Mouse (Mus musculus): Measurements from ENCODE around the gene Top1. TPM values are rescaled to one million over a fixed set of nuclear protein-coding genes. Genes with fewer than 3 reads are reported as not detected.
A peak's percentile ranks its signal among the peaks of the same experiment; 100 is the strongest.

Top1 gene
- polyA plus RNA-seq, 1 experiment from 2014 or later = 29.7 TPM

- ATAC-seq (ENCODE audit: low FRiP score, low TSS enrichment) (no peak), DNase-seq (ENCODE audit: low spot score) (no peak)
- no peaks in the 10 kb centered on the region for H3K9me3 ChIP-seq (ENCODE audit: control insufficient read depth, low read length)
- WGBS = 89% methylated on average over 5 of the region's 5 CpGs
- TF ChIP-seq CTCF (IDR thresholded peaks at IDR 0.05; ENCODE audit: low read depth) = no peak
- TF ChIP-seq EP300 (optimal IDR thresholded peaks at IDR 0.05) = no peak
- peaks cover 18% of the 10 kb centered on the region for H3K36me3 ChIP-seq (ENCODE audit: control insufficient read depth, insufficient read depth, low read length)
- H3K4me3 ChIP-seq (ENCODE audit: low read depth, low read length) = no peak overlapping the region
- no peak overlapping the region for H3K4me2 ChIP-seq (replicated peaks; ENCODE audit: low read depth)
- no peak overlapping the region for H3K27ac ChIP-seq (replicated peaks)
- H3K27me3 ChIP-seq (ENCODE audit: control insufficient read depth, insufficient read depth, low read length) = no peaks in the 10 kb centered on the region
- H3K9ac ChIP-seq (ENCODE audit: low read length) = no peak overlapping the region
- no peaks in the 10 kb centered on the region for H3K4me1 ChIP-seq (replicated peaks; ENCODE audit: control insufficient read depth, insufficient read depth)
Measured at GRCm38 (mm10) chr2:160724536-160724935, 78.8 kb downstream of the Top1 start.

GRCm38 (mm10) chr2:160725877-160726864 lies 80.5 kb downstream of the Top1 start:
- Histone ChIP-seq H3K27me3 (ENCODE audit: control insufficient read depth, insufficient read depth, low read length) (no peaks in the 10 kb centered on the region), H3K9ac (ENCODE audit: low read length) (no peak overlapping the region), H3K4me1 (replicated peaks; ENCODE audit: control insufficient read depth, insufficient read depth) (0 out of 2 replicates have a peak, but pooled peaks cover 4% of the 10 kb centered on the region), H3K4me2 (replicated peaks; ENCODE audit: low read depth) (no peak overlapping the region), H3K9me3 (ENCODE audit: control insufficient read depth, low read length) (no peaks in the 10 kb centered on the region), H3K36me3 (ENCODE audit: control insufficient read depth, insufficient read depth, low read length) (peaks cover 9% of the 10 kb centered on the region), H3K27ac (replicated peaks) (no peak overlapping the region), H3K4me3 (ENCODE audit: low read depth, low read length) (no peak overlapping the region)
- 68% methylated on average over 6 of the region's 6 CpGs for WGBS
- ATAC-seq (ENCODE audit: low FRiP score, low TSS enrichment) (no peak), DNase-seq (ENCODE audit: low spot score) (peak; percentile 12)
- no peak for TF ChIP-seq EP300 (optimal IDR thresholded peaks at IDR 0.05)
- peak; percentile 30; the same call in 1 of the 2 replicates for TF ChIP-seq CTCF (IDR thresholded peaks at IDR 0.05; ENCODE audit: low read depth)

- ATAC-seq (ENCODE audit: low FRiP score, low TSS enrichment) (no peak), DNase-seq (ENCODE audit: low spot score) (peak; percentile 10)
- Histone ChIP-seq H3K4me2 (replicated peaks; ENCODE audit: low read depth) (no peak overlapping the region), H3K9me3 (ENCODE audit: control insufficient read depth, low read length) (no peaks in the 10 kb centered on the region), H3K27me3 (ENCODE audit: control insufficient read depth, insufficient read depth, low read length) (no peaks in the 10 kb centered on the region), H3K4me1 (replicated peaks; ENCODE audit: control insufficient read depth, insufficient read depth) (0 out of 2 replicates have a peak, but pooled peaks cover 7% of the 10 kb centered on the region), H3K27ac (replicated peaks) (peak overlapping the region; percentile 41; the same call in 1 of the 2 replicates), H3K4me3 (ENCODE audit: low read depth, low read length) (no peak overlapping the region), H3K9ac (ENCODE audit: low read length) (no peak overlapping the region), H3K36me3 (ENCODE audit: control insufficient read depth, insufficient read depth, low read length) (0 out of 2 replicates have a peak, but pooled peaks cover 2% of the 10 kb centered on the region)
- TF ChIP-seq CTCF (IDR thresholded peaks at IDR 0.05; ENCODE audit: low read depth) (no peak), EP300 (optimal IDR thresholded peaks at IDR 0.05) (no peak)
- WGBS = 93% methylated on average over 3 of the region's 3 CpGs
Measured at GRCm38 (mm10) chr2:160728972-160729371, 83.3 kb downstream of the Top1 start.

- Histone ChIP-seq H3K4me2 (replicated peaks; ENCODE audit: low read depth) (no peak overlapping the region), H3K9me3 (ENCODE audit: control insufficient read depth, low read length) (no peaks in the 10 kb centered on the region), H3K36me3 (ENCODE audit: control insufficient read depth, insufficient read depth, low read length) (0 out of 2 replicates have a peak, but pooled peaks cover 2% of the 10 kb centered on the region), H3K27me3 (ENCODE audit: control insufficient read depth, insufficient read depth, low read length) (no peaks in the 10 kb centered on the region), H3K4me3 (ENCODE audit: low read depth, low read length) (no peak overlapping the region), H3K9ac (ENCODE audit: low read length) (no peak overlapping the region), H3K27ac (replicated peaks) (peak overlapping the region; percentile 41), H3K4me1 (replicated peaks; ENCODE audit: control insufficient read depth, insufficient read depth) (0 out of 2 replicates have a peak, but pooled peaks cover 7% of the 10 kb centered on the region)
- TF ChIP-seq CTCF (IDR thresholded peaks at IDR 0.05; ENCODE audit: low read depth) = no peak
- no peak for TF ChIP-seq EP300 (optimal IDR thresholded peaks at IDR 0.05)
- peak; percentile 13 for DNase-seq (ENCODE audit: low spot score)
- ATAC-seq (ENCODE audit: low FRiP score, low TSS enrichment) = no peak
- 63% methylated on average over 2 of the region's 2 CpGs for WGBS
Measured at GRCm38 (mm10) chr2:160729436-160729835, 83.7 kb downstream of the Top1 start.

- Histone ChIP-seq H3K4me2 (replicated peaks; ENCODE audit: low read depth) (peak overlapping the region; percentile 92), H3K9ac (ENCODE audit: low read length) (peak overlapping the region; percentile 96), H3K4me3 (ENCODE audit: low read depth, low read length) (peak overlapping the region; percentile 92; the same call in 1 of the 2 replicates), H3K27me3 (ENCODE audit: control insufficient read depth, insufficient read depth, low read length) (no peaks in the 10 kb centered on the region), H3K9me3 (ENCODE audit: control insufficient read depth, low read length) (no peaks in the 10 kb centered on the region), H3K4me1 (replicated peaks; ENCODE audit: control insufficient read depth, insufficient read depth) (0 out of 2 replicates have a peak, but pooled peaks cover 7% of the 10 kb centered on the region), H3K27ac (replicated peaks) (peak overlapping the region; percentile 41), H3K36me3 (ENCODE audit: control insufficient read depth, insufficient read depth, low read length) (no peaks in the 10 kb centered on the region)
- ATAC-seq (ENCODE audit: low FRiP score, low TSS enrichment) = no peak
- no peak for TF ChIP-seq EP300 (optimal IDR thresholded peaks at IDR 0.05)
- peak; percentile 74 for TF ChIP-seq CTCF (IDR thresholded peaks at IDR 0.05; ENCODE audit: low read depth)
- DNase-seq (ENCODE audit: low spot score) = peak; percentile 36
- WGBS = 22% methylated on average over 17 of the region's 17 CpGs
Measured at GRCm38 (mm10) chr2:160729851-160730796, 84.4 kb downstream of the Top1 start.

Measured in stomach, postnatal 0 days (tissue).